Mouse (Mus musculus) kidney, adult 18-20 months (tissue): ENCODE results near the gene Isyna1.
"Not testable (repeated sequence)": the region's sequence is repeated elsewhere in the genome, so short reads cannot be mapped to it uniquely, and the experiment has no call there.

Experiments used
- DNase-seq: peaks from one replicate; pipeline ENCODE4 v3.0.0; 2021

Isyna1 gene

DNA sequence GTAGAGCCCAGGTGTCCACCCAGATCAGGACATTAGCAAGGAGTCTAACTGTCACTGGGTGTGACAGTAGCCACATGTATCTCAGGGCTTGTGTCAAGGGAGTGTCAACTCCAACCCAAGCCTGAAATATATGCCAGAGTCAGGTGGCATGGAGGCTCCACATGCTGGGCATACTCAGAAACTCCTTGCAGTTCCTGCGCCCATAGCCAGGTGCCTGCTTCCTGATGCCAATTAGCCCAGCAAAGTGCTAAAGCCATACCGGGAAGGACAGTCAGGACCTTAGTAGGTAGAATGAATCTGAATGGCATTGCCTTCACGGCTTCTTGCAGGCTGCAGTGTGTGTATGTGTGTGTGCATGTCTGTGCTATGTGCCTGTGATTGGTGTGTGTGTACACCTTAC lies 17.0 kb upstream of the Isyna1 start:
- no peak for DNase-seq

DNA sequence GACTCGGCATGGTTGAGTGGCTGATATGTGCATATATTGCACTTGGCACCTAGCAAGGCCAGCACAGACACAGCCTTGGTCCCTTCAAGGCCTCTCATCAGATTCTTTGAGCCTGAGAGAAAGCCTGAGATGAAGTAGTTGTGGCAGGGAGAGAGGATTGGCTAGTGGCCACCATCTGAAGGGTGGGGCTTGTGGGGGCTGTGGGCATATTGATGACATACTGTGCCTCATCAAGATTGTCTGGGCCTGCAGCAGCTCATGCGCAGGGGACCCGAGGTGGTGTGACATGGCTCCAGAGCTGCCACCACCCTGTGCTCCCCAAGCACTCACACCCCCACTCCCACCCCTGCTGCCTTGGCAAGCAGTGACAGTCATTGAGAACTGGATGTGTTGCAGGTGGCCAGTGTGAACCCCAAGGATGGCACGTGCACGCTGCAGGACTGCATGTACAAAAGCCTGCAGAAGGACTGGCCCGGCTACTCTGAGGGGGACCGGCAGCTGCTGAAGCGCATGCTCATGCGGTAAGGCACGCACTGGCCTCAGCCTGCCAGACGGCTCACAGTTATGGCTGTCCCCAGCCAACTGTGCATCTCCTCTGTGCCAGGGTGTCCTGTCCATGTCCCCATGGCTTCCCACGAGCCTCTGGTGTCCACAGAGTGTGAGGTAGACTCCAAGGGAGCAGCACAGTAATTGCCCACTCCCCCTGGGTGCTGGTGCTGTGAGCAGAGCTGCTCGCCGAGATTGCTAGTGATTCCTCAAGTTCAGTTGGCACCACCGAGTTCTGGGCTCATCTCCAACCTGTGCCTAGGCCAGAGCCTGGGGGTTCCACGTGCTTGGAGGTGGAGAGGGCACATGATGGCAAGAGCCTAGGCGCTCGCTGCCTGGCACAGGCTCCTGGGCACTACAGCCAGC lies 10.4 kb upstream of the Isyna1 start:
- no peak for DNase-seq

DNA sequence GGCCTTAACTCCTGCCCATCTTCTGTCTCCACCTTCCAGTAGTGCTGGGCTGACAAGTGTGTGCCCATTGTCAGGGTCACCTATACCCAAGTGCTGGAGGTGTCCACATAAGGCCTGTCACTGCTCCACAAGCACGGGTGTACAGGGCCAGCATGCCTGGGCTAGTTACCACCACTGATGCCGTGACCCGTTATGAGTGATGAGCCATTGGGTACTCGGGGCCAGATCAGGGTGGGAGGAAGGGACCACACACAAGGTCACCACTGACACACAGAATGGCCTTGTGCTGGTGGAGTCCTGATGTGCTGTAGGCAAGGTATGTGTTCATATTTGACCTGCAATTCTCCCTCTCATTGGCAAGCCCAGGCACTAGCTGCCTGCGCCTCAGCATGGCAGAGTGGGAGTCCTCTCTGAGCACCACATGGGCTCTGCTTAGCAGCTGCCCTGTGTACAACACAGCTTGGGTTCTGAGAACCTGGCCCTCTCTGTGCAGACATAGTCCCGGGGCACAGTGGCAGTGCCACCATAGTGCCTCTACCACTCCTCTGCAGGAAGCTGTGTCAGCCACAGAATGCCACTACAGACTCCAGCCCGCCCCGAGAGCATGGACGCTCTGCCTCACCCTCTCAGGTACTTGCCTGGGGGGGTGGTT lies 9.4 kb upstream of the Isyna1 start:
- no peak for DNase-seq

DNA sequence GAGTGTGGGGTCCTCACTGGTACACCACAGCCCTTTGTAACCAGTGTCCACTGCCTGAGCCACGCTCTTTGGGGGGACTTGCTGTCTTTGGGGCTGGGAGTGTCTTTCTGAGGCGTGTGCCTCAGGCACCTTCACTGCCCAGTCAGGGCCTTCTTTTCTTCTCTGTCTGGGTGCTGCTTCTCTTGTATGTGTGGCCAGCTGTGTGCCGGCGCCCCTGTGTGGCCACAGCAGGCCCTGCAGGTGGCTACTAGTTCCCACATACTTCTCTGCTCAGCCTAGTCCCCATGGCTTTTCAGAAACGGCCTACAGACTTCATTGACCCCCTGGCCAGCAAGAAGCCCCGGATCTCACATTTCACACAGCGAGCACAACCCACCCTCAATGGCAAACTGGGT lies 8.9 kb upstream of the Isyna1 start:
- DNase-seq, result peak; percentile 76

DNA sequence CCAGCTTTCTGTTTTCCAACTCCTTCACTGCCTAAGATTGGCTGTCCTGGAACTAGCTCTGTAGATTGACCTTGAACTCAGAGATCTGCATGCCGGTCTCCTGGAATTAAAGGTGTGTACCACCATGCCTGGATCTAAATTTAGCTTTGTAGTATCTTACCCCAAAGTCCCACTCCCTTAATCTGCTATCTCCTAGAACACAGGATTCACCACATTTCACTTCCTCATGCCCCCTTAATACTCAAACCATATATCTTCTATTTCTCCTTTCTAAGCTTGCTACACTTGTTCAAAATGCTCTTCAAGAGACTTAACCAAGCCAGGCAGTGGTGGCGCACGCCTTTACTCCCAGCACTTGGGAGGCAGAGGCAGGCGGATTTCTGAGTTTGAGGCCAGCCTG lies 6.2 kb upstream of the Isyna1 start:
- DNase-seq, result not testable (repeated sequence)

DNA sequence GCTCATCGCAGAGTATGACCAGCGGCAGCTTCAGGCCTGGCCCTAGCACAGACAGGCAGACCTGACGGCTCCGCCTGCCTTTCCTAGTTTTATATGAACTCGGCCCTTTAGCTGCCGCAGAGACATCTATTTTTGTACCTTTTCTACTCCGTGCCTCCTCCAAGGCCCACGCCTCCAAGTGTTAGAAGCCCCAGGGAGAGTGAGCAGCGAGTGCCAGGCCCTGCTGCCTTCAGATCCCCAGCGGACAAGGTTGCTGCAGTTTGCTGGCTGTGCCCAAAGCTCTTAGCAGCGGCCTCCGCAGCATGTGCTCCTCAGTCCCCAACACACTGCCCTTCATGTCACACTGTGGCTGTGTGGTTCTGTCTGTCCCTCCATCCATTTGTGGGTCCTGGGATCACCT lies 2.6 kb upstream of the Isyna1 start:
- DNase-seq, result no peak

DNA sequence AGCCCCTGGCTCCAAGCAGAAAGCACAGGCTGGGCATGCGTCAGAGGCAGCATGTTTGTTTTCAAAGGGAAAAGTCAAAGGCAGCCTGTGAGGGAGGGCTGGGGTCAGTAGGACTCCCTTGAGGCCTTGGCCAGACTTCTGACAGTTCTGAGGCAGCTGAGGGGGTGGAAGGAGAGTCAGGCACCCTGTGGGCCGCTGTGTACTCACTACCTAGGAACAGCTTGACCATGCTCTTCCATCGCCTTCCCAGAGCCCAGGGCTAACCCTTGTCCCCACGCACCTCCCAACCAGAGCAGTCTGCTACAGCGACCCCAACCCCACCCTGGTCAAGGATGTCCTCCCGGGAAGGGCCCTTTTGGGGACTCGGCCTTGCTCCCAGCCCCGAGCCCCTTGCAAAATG lies 1.0 kb upstream of the Isyna1 start:
- no peak for DNase-seq

DNA sequence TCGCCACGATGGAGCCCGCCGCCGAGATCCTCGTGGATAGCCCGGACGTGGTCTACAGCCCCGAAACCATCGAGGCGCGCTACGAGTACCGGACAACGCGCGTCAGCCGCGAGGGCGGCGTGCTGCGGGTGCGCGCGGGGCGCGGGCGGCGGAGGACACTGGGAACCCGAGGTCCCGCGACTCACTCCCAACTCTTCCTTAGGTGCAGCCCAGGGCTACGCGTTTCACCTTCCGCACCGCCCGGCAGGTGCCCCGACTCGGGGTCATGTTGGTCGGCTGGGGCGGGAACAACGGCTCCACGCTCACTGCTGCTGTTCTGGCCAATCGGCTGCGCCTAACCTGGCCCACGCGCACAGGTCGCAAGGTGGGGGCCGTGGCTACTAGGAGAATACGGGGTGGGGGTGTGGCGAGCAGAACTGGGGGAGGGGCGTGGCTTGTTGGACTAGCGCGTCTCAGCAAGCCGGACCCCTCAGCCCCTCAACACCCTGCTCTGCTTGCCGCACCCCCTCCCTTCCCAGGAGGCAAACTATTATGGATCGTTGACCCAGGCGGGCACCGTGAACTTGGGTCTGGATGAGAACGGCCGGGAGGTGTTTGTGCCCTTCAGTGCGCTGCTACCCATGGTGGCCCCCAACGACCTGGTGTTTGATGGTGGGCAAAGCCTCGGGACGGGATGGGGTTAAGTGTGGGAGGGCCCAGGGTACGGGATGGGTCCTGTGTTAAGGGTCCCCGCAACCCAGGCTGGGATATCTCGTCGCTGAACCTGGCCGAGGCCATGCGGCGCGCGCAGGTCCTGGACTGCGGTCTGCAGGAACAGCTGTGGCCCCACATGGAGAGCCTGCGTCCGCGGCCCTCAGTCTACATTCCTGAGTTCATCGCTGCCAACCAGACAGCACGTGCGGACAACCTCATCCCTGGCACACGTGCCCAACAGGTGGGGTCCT lies 720 bp downstream of the Isyna1 start:
- no peak for DNase-seq

DNA sequence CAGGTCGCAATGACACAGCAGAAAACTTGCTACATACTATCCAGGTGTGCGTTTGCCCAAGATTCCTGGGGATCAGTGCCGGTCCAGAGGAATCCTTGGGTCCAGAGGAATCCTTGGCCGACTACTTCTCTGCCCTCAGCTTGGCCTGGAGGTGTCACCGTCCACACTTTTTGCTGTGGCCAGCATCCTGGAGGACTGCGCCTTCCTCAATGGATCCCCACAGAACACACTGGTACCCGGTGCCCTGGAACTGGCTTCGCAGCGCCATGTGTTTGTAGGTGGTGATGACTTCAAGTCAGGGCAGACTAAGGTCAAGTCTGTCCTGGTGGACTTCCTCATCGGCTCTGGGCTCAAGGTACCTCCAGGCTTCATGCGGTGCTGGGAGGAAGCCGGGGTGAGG lies 1.6 kb downstream of the Isyna1 start:
- DNase-seq, result no peak

DNA sequence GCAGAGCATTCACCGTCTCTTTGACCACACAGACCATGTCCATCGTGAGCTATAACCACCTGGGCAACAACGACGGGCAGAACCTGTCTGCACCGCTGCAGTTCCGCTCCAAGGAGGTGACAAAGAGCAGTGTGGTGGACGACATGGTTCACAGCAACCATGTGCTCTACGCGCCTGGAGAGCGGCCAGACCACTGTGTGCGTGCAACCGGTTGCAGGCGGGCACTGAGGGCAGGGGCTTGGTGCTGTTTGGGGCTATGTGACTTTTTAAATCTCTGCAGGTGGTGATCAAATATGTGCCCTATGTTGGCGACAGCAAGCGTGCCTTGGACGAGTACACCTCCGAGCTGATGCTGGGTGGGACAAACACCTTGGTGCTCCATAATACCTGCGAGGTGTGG lies 2.0 kb downstream of the Isyna1 start:
- DNase-seq, result no peak

DNA sequence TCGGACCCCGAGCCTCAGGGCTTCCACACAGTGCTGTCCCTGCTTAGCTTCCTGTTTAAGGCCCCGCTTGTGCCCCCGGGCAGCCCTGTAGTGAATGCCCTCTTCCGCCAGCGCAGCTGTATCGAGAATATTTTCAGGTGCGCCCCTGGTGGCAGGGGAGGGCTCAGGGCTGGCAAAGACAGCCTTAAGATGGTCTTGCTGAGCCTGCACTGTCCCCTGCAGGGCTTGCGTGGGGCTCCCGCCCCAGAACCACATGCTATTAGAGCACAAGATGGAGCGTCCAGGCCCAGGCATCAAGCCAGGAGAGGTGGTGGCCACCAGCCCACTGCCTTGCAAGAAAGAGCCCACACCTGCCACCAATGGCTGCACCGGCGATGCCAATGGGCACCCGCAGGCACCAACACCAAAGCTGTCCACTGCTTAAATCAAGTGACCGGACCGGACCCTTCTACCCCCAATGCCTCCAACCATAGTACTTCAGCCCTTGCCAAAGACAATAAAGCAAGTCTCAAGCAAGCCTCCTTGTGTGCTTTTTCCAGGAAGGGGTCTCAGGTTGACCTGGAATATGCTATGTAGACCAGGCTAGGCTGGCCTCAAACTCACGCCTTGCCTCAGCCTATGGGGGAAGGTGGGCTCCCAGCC lies 2.7 kb downstream of the Isyna1 start:
- no peak for DNase-seq

DNA sequence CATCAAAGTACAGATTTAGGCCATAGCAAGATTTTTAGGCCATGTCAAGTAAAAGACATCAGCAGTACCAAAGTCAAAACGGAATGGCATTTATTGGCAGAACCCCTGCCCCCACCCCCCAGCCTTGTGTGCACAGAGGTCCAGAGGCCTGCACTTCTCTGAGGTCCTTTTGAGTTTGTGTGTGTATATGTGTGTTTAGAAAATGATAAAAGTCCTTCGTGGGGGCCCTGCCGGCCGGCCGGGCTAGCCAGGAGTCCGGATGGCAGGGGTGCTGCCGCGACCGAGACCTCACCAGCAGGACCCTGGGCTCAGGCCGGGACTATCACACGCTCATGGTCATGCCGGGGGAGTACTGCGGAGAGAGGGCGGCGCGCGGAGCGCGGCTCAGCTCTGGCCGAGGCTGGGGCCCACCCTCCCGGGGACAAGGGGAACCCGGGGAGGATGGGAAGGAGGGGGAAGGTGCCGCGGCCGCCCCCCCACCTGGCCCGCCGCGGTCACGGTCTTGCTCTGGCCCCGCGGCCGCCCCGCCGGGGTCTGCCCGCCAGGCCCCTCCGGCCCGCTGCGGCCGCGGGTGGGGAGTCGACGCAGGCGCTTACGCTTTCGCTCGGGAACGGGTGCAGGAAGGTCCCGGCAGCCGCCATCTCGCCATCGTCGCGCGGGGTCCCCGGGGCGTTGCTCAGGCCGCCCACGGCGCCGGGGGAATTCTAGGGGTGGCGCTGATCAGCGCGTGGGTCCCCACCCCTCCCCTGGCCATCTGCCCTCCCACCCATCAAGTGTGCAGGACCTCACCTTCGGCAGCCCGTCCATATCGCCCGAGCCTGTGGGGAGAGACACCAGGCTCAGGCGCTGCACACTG lies 3.5 kb downstream of the Isyna1 start:
- DNase-seq, result no peak

DNA sequence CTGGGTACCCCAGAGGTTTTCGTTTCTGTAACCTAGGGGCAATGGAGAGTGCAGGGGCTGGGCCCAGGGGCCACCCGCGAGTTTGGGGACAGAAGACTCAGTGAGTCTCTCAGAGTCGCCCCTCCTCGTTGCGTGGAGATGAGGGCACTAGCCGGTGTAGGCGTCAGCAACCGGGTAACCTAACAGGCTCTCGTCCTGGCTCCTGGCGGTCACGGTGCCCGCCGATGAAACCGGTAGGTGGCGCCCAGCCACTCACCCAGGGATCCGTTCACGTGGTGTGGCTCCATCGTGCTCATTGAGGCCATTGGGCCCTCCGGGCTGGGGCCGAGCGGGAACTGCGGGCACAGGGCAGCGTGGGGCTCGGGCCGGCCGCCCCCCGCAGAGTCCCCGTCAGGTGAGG lies 4.1 kb downstream of the Isyna1 start:
- peak; percentile 90 for DNase-seq

DNA sequence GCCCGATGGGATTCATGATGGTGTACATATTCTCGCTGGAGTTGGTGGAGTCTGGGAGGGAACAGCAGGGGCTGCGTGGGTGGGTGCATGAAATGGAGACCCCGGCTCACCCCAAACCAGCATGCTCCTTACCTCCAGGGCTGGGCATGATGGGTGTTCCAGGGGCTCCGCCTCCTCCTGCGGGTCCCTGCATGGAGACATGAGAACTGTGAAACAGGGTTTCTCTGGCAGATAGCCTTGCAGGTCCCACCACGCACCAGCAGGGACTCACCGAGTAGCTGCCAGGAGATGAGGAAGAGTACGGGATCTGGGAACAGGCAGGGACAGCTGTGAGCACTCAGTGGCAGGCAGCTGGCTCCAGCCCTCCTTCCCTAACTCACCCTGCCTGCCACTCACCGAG lies 4.5 kb downstream of the Isyna1 start:
- DNase-seq, result no peak

DNA sequence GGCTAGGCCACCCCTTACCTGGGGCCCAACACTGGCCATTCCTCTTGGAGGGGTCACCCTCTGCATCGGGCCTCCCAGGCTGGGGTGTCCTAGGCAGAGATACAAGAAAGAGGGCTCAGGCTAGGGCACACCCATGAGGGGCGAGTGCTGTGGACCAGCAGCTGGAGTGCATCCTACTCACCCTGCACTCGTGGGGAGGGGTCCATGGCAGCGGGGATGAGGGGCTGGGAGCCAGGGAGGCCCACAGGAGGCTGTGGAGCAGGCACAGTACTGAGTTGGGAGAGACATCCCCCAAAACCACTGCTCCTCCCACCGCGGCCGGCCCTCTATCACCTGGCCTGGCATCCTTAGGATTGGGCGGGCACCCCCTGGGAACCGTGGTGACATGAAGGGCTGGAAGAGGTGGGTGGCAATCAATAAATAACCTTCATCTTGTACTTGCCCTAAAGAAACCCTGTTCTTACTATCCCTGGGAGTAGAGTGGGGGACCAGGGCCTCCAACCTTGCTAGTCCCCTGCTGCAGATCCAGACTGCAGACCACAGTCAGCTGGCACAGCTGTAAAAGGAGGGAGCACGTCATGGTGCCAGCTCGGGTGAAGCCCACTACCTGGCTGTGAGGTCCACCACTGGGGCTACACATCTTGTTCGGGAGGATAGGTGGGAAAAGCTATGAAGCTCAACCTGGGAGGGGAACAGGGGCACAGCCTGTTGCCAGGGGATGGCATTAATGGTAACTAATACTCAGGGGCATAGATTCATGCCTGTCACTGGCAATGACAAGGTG lies 5.5 kb downstream of the Isyna1 start:
- DNase-seq, result no peak

DNA sequence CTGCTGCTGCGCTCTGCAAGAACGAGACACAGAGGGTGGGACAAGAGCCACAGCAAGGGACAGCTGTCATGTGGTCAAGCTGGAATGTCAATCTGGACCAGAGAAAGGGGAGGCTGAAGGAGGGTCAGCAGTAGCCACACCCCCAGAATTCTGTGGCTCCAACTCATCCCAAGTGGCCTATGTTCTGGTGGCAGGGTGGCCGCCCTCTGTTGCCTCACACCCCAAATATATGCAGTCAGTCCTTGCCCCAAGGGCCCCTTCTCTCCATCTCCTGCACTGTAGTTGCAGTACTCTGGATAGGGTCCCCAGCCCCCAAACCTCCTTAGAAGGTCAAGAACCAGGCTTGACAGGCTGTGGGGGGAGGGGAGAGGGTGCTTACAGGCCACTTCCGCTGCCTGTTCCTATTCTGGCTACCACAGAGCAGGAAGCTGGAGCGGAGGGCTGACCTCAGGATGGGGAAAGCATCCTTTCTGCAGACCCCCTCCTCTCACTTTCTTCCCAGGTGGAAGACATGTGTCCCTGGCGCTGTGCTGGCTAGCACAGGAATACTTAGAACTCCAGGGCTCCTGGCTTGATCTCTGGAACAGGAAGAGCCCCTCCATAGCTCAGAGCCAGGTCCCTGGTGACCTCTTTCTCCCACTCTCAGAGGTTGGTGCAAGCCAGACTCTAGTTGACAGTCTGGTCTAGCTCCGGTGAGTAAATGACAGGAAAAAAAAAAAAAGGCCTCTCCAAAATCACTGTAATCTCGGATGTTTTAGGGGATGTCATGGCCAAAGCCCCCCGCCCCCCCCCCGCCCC lies 6.5 kb downstream of the Isyna1 start:
- DNase-seq, result peak; percentile 54

DNA sequence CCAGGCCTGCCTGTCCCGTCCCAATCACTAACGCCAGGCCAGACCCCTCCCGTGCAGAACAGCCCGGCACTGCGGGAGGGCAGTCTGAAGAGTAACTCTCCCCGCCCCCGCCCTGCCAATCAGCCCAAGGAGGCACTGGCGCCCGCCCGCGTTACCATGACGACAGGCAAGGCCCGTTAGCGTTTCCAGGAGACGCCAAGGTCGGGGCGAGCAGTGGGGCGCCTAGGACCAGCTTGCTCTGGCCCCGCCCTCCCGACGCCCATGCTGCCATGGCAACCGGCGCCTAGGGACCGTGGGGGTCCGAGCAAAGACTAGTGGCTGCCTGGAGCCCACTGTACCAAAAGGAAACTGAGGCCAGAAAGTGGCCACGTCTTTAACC lies 7.1 kb downstream of the Isyna1 start:
- DNase-seq, result peak; percentile 81

DNA sequence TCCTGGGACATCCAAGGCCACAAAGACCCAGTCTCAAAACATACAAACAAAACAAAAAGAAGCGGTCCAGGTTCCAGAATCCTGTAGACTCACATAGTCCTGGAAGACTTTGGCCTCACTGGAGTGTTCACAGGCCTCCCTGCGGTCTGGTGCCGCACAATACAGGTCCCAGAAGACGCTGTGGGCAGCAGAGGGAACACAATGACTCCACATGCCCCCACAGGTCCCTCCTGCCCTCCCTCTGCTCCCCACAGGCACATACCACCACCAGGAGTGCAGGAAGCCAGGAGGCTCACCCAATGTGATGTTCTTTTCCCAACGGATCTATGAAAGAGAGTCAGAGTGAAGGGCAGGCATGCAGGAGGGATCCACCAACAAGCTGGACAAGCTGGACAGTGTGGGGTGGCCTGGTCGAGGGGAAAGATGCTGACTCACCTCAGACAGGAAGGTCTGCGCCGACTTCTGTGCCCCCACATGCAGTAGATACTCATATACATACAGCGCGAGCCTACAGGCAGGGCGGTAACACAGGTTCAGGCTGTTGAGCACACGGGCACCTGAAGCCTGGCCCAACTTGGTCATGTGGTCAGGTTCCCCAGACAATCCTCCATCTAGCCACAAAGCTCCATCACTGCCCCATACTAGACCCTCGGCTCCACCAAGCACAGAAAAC lies 8.1 kb downstream of the Isyna1 start:
- DNase-seq, result no peak

DNA sequence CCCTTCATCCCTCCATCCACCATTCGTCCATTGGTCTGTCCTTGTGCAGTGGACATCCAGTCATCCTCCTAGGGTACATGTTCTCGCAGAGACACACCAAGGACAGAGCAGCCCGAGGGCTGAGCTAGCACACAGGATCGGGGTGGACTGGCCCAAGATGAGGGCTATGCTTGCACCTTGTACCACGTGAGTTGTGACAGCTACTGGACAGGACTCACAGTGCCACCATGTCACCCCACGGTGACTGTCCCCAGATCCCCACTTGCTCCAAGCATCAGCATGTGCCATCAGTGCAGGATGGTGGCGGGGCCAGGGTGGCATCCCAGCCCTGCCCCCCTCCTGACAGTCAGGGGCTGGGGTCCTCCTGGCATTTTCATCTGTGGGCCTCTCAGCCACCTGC lies 10.4 kb downstream of the Isyna1 start:
- DNase-seq, result no peak
